Mouse (Mus musculus) heart, postnatal 0 days (tissue): ENCODE data around the gene Homez. TPM values are rescaled to one million over a fixed set of nuclear protein-coding genes. Genes with fewer than 3 reads are reported as not detected.

ENCODE experiments used
- ATAC-seq: fragments of 200-750 bp; cut with Nextera tagmentation; 2 replicates; pipeline ENCODE4 v1.8.0; 2017; ENCODE audit warnings: low read depth, moderate number of reproducible peaks, moderate library complexity; ENCODE audit not compliant: insufficient read depth
- DNase-seq: peaks from one replicate; pipeline ENCODE4 v3.0.0-alpha.2; 2016; ENCODE audit warnings: low spot score
- H3K27ac ChIP-seq: fragments of 300-500 bp; sonication (generic); 2 replicates; pipeline ENCODE4 v1.5.1; 2014; ENCODE audit warnings: low read depth, mild to moderate bottlenecking
- H3K27me3 ChIP-seq: fragments of 300-500 bp; sonication (generic); 2 replicates; pipeline ENCODE4 v1.6.1; 2014; ENCODE audit warnings: low read length, mixed read lengths; ENCODE audit not compliant: control insufficient read depth, insufficient read depth
- H3K36me3 ChIP-seq: fragments of 300-500 bp; sonication (generic); replicated peaks from 2 replicates; pipeline ENCODE4 v1.6.1; 2014; ENCODE audit warnings: low read length, mixed read lengths; ENCODE audit not compliant: control insufficient read depth, insufficient read depth
- H3K4me1 ChIP-seq: fragments of 300-500 bp; sonication (generic); 2 replicates; pipeline ENCODE4 v1.6.1; 2014; ENCODE audit warnings: antibody characterized with exemption; ENCODE audit not compliant: control insufficient read depth, insufficient read depth
- H3K4me2 ChIP-seq: fragments of 300-500 bp; sonication (generic); 2 replicates; pipeline ENCODE4 v1.6.1; 2014; ENCODE audit warnings: low read depth, mild to moderate bottlenecking, low read length, moderate library complexity
- H3K4me3 ChIP-seq: fragments of 300-500 bp; sonication (generic); 2 replicates; pipeline ENCODE4 v1.5.1; 2014; ENCODE audit warnings: low read depth, low read length
- H3K9ac ChIP-seq: fragments of 300-500 bp; sonication (generic); replicated peaks from 2 replicates; pipeline ENCODE4 v1.6.1; 2014; ENCODE audit warnings: low read depth, low read length, mixed read lengths
- H3K9me3 ChIP-seq: fragments of 300-500 bp; sonication (generic); replicated peaks from 2 replicates; pipeline ENCODE4 v1.6.1; 2016; ENCODE audit warnings: low read length; ENCODE audit not compliant: control insufficient read depth
- CTCF ChIP-seq: IDR thresholded peaks from 2 replicates; pipeline ENCODE4 v1.5.1; 2016; ENCODE audit warnings: antibody characterized with exemption, control low read depth, low read depth
- EP300 ChIP-seq: IDR thresholded peaks from 2 replicates; pipeline ENCODE4 v1.6.1; 2016; ENCODE audit warnings: antibody characterized with exemption, low read depth
- WGBS: fragments of 180-500 bp; shearing (Covaris S2); extraction: QIAGEN DNeasy Blood & Tissue Kit; methylation state at CpG from one replicate; pipeline ENCODE4 v1.1.7; 2014; 5-methylcytosine and 5-hydroxymethylcytosine counted together
- polyA plus RNA-seq: library from polyadenylated mRNA; unstranded; fragments of >200 nt; fragmentation: Nextera tagmentation; extraction: Ambion mirVana; gene quantifications from 2 replicates; pipeline ENCODE4 v1.2.1, GENCODE M21; 2015
- total RNA-seq: library from RNA; depleted of rRNA; stranded (reverse); fragments of >200 nt; gene quantifications from 2 replicates; pipeline ENCODE4 v1.2.3, GENCODE M21; 2014; ENCODE audit warnings: low replicate concordance

Gene Homez
- total and polyA plus RNA-seq, 2 experiments from 2014 or later = 5.1 to 5.4 TPM

GRCm38 (mm10) chr14:54893651-54894181 lies 23.0 kb upstream of the Homez start:
- Histone ChIP-seq H3K27ac (peak overlapping the region; percentile 96), H3K4me3 (peak overlapping the region; percentile 99), H3K27me3 (no peaks in the 10 kb centered on the region), H3K9me3 (no peaks in the 10 kb centered on the region), H3K4me2 (peak overlapping the region; percentile 59), H3K9ac (peak overlapping the region; percentile 98), H3K36me3 (peaks cover 33% of the 10 kb centered on the region), H3K4me1 (peaks cover 14% of the 10 kb centered on the region)
- ATAC-seq = peak; percentile 98
- DNase-seq = peak; percentile 100
- TF ChIP-seq CTCF (peak; percentile 4; the same call in 1 of the 2 replicates), EP300 (peak; percentile 86)
- under 1% methylated on average over 38 of the region's 38 CpGs for WGBS

GRCm38 (mm10) chr14:54892200-54892599 lies 21.4 kb upstream of the Homez start, which contains the start of gene Pabpn1:
Gene Pabpn1 (plus strand): TSS chr14:54892500.
- DNase-seq (no peak), ATAC-seq (no peak)
- Histone ChIP-seq H3K27ac (peak within 1 kb of the TSS; percentile 86), H3K36me3 (peaks cover 19% of the 10 kb centered on the region), H3K4me1 (peaks cover 14% of the 10 kb centered on the region), H3K4me2 (peak within 1 kb of the TSS; percentile 59), H3K27me3 (no peaks in the 10 kb centered on the region), H3K9ac (peak within 1 kb of the TSS; percentile 43), H3K4me3 (peak within 1 kb of the TSS; percentile 50), H3K9me3 (no peaks in the 10 kb centered on the region)
- 96% methylated on average over 3 of the region's 3 CpGs for WGBS
- TF ChIP-seq EP300 (no peak), CTCF (no peak)

DNA sequence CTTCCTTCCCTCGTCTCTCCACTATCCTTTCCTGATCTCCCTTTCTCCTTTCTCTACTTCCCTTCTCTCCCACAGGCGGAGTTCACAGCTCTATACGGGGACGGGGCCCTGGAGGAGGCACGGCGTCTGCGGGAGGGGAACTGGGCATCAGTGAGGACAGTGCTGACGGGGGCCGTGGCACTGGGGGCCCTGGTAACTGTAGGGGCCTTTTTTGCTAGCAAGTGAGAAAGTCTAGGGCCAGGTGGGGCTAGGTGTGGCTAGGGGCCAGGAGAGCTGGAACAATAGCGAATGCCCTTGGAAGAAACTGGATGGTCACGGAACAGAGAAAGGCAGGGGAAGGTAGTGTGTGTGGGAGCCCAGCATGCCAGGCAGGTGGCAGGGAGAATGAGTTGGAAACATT lies 14.5 kb upstream of the Homez start:
- ATAC-seq = no peak
- Histone ChIP-seq H3K4me1 (peaks cover 7% of the 10 kb centered on the region), H3K4me3 (no peak overlapping the region), H3K27me3 (no peaks in the 10 kb centered on the region), H3K9ac (no peak overlapping the region), H3K27ac (no peak overlapping the region), H3K4me2 (no peak overlapping the region), H3K36me3 (peaks cover 12% of the 10 kb centered on the region; the same call in 1 of the 2 replicates), H3K9me3 (no peaks in the 10 kb centered on the region)
- 90% methylated on average over 11 of the region's 11 CpGs for WGBS
- no peak for DNase-seq
- TF ChIP-seq CTCF (no peak), EP300 (no peak)

DNA sequence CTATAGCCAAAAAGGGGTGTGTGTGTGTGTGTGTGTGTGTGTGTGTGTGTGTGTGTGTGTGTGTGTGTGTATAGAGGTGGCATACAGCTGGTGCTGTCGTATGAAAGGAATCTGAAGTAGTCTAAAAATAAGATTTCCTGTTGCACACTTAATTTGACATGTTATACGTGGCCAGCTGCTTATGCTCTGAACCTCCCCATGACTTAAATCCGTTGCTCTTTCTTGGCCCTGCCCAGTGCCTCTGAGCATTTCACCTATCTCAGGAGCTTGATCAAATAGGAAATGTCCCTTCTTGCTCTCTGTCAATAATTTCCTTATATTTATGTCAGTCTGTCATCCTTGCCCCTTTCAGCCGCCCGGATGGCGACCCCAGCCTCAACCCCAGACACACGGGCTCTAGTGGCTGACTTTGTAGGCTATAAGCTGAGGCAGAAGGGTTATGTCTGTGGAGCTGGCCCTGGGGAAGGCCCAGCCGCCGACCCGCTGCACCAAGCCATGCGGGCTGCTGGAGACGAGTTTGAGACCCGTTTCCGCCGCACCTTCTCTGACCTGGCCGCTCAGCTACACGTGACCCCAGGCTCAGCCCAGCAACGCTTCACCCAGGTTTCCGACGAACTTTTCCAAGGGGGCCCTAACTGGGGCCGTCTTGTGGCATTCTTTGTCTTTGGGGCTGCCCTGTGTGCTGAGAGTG lies 13.4 kb upstream of the Homez start:
- Histone ChIP-seq H3K36me3 (peaks cover 12% of the 10 kb centered on the region; the same call in 1 of the 2 replicates), H3K4me2 (peak overlapping the region; percentile 81), H3K4me1 (peaks cover 7% of the 10 kb centered on the region), H3K4me3 (peak overlapping the region; percentile 71), H3K27ac (peak overlapping the region; percentile 98), H3K9ac (peak overlapping the region; percentile 74), H3K9me3 (no peaks in the 10 kb centered on the region), H3K27me3 (no peaks in the 10 kb centered on the region)
- peak; percentile 47 for DNase-seq
- WGBS = 30% methylated on average over 21 of the region's 21 CpGs
- peak; percentile 24; the same call in 1 of the 2 replicates for ATAC-seq
- TF ChIP-seq CTCF (no peak), EP300 (no peak)

DNA sequence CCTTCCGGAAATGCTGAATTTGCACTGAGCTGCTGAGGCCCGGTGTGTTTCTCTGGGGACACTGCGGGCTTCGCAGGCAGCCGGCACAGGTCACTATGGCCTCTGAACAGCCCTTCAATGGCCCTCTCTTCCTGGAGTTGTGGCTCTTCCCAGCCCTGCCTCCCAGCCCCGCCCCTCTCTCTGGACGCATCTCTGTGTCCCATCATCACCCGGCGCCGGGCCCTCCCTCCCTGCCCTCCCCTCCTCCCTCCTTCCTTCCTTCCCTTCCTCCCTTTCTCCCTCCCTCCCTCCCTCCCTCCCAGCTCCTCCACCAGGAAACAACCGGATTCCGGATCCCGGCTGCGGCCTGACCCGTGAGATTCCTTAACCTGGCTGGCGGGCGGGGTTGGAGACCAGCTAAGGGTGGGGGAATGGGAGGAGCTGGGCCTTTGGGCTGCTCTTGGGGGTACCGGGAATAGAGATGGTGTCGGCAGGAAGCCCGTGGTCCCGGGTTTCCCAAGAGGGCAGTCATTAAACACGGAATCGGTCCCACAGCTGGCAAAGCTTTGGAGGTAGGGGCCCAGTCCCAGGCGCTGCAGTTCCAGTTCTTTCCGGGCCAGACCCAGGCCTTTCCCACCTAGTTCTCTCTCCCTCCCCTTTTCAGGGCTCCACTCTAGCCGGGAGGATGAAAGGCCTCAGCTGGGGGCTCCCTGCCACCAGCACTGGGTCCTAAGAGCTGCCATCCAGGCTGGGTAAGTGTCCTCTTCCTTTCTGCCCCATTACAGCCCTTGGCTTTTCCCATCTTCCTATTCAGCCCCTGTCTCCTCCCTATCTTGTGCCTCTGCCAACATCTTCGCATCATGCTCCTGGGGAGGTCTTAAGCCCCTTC lies 12.6 kb upstream of the Homez start, which contains the start of the genes Bcl2l2 and Gm20521:
Gene Bcl2l2, plus strand, starts transcription at position 224 of the 868 bp plus-strand sequence.
Gene Gm20521, plus strand, starts transcription at position 288 of the 868 bp plus-strand sequence.
- no peaks in the 10 kb centered on the region for H3K9me3 ChIP-seq
- peak; percentile 95 for DNase-seq
- 0% methylated on average over 27 of the region's 27 CpGs for WGBS
- H3K27ac ChIP-seq = peak within 1 kb of the TSS; percentile 98
- H3K36me3 ChIP-seq = peaks cover 12% of the 10 kb centered on the region; the same call in 1 of the 2 replicates
- peak within 1 kb of the TSS; percentile 71 for H3K4me3 ChIP-seq
- peak within 1 kb of the TSS; percentile 74 for H3K9ac ChIP-seq
- TF ChIP-seq CTCF (no peak), EP300 (peak; percentile 28; the same call in 1 of the 2 replicates)
- peak within 1 kb of the TSS; percentile 81 for H3K4me2 ChIP-seq
- H3K27me3 ChIP-seq = no peaks in the 10 kb centered on the region
- ATAC-seq = peak; percentile 91
- peaks cover 7% of the 10 kb centered on the region for H3K4me1 ChIP-seq
